ENCODE assay signal across 8 mouse cellular contexts in the genomic region with DNA sequence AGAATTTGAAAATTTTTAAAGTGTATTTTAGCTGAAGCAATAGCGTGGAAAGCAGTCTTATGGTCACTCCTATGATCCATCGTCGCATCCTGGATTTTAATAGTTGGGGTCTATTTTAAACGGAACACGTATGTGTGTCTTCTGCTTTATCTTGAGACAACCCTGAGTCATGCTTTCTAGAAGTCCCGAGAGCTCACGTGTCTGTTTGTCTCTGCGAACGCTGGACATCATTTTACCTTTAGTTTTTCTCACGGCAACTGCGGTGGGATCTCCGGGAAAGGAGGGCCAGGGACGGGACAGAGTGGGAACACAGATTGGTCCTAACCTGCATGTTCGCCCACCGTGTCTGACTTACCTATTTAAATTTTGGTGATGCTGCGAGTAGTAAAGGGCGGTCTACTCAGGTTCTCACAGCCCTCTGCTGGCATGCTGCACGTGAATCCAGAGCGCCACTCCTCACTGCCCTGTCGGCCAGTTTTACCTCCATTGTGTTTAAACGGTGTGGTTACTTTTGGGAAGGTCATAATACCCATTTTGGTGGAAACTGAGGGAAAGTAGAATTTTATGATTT. TPM values are rescaled to one million over a fixed set of nuclear protein-coding genes. Genes with fewer than 3 reads are reported as not detected.
DNase-seq lines count a peak whose midpoint lies in the region; ATAC-seq and TF ChIP-seq lines count a peak whose summit lies in the region.

No protein-coding gene starts in this region.

- H3K9ac ChIP-seq in forebrain, embryonic 12.5 days = no peak overlapping the region; the same call in 1 of the 2 replicates
- H3K9ac ChIP-seq in kidney, postnatal 0 days (ENCODE audit: low read depth, low read length) = peak overlapping the region; percentile 91
- H3K9ac ChIP-seq in midbrain, embryonic 16.5 days (ENCODE audit: low read depth, low read length) = peak overlapping the region; percentile 81

- WGBS in forebrain, embryonic 12.5 days = 11% methylated on average over 21 of the region's 21 CpGs
- WGBS in kidney, postnatal 0 days = 21% methylated on average over 21 of the region's 21 CpGs
- 20% methylated on average over 21 of the region's 21 CpGs for WGBS in midbrain, embryonic 16.5 days

- no peak for TF ChIP-seq CTCF in kidney, postnatal 0 days (IDR thresholded peaks at IDR 0.05; ENCODE audit: low read depth)

- peaks cover 33% of the 10 kb centered on the region for H3K4me1 ChIP-seq in forebrain, embryonic 12.5 days
- peaks cover 9% of the 10 kb centered on the region; the same call in 1 of the 2 replicates for H3K4me1 ChIP-seq in kidney, postnatal 0 days (replicated peaks; ENCODE audit: insufficient read depth, low read length)
- peaks cover 30% of the 10 kb centered on the region for H3K4me1 ChIP-seq in midbrain, embryonic 16.5 days (ENCODE audit: control insufficient read depth, insufficient read depth, low read length)

- no peak for ATAC-seq in forebrain, embryonic 12.5 days (ENCODE audit: low FRiP score)
- no peak for ATAC-seq in kidney, postnatal 0 days (replicated peaks; ENCODE audit: low FRiP score, low read depth)
- ATAC-seq in midbrain, embryonic 16.5 days = no peak

- no peak overlapping the region for H3K27ac ChIP-seq in forebrain, embryonic 12.5 days
- H3K27ac ChIP-seq in kidney, postnatal 0 days = peak overlapping the region; percentile 68
- no peak overlapping the region for H3K27ac ChIP-seq in midbrain, embryonic 16.5 days (ENCODE audit: low read length)

- H3K27me3 ChIP-seq in forebrain, embryonic 12.5 days = peaks cover 20% of the 10 kb centered on the region
- H3K27me3 ChIP-seq in kidney, postnatal 0 days (ENCODE audit: insufficient read depth, low read length) = no peaks in the 10 kb centered on the region
- no peaks in the 10 kb centered on the region for H3K27me3 ChIP-seq in midbrain, embryonic 16.5 days (ENCODE audit: control insufficient read depth, insufficient read depth, low read depth, low read length)

- peak; percentile 11 for DNase-seq in adrenal gland, adult 2 months
- no peak for DNase-seq in adrenal gland, adult 8-10 months
- peak; percentile 33 for DNase-seq in MN1 (ENCODE audit: low spot score)
- peak; percentile 31 for DNase-seq in kidney, postnatal 0 days (ENCODE audit: low spot score)
- DNase-seq in frontal cortex, postnatal 36 days (ENCODE audit: low spot score in 2 of 2) = no peak
- DNase-seq in gastrocnemius, postnatal 14 days = no peak

- no peaks in the 10 kb centered on the region for H3K36me3 ChIP-seq in forebrain, embryonic 12.5 days (replicated peaks)
- no peaks in the 10 kb centered on the region for H3K36me3 ChIP-seq in kidney, postnatal 0 days (ENCODE audit: insufficient read depth, low read length)
- H3K36me3 ChIP-seq in midbrain, embryonic 16.5 days (ENCODE audit: control insufficient read depth, insufficient read depth, low read length) = no peaks in the 10 kb centered on the region

- H3K9me3 ChIP-seq in forebrain, embryonic 12.5 days = no peaks in the 10 kb centered on the region
- H3K9me3 ChIP-seq in kidney, postnatal 0 days (replicated peaks; ENCODE audit: low read length) = no peaks in the 10 kb centered on the region
- no peaks in the 10 kb centered on the region for H3K9me3 ChIP-seq in midbrain, embryonic 16.5 days (replicated peaks; ENCODE audit: control insufficient read depth, low read length, poor library complexity, severe bottlenecking)

- intact Hi-C loops in gastrocnemius, postnatal 14 days (cut with DNase I; ENCODE audit: low total_unique reads) = no loop called here

- H3K4me2 ChIP-seq in forebrain, embryonic 12.5 days = peak overlapping the region; percentile 80
- peak overlapping the region; percentile 90 for H3K4me2 ChIP-seq in kidney, postnatal 0 days (ENCODE audit: low read length)
- H3K4me2 ChIP-seq in midbrain, embryonic 16.5 days (ENCODE audit: low read length) = peak overlapping the region; percentile 76

- H3K4me3 ChIP-seq in forebrain, embryonic 12.5 days (replicated peaks) = peak overlapping the region; percentile 65
- peak overlapping the region; percentile 80; the same call in 1 of the 2 replicates for H3K4me3 ChIP-seq in kidney, postnatal 0 days (replicated peaks; ENCODE audit: low read depth, low read length)
- peak overlapping the region; percentile 77 for H3K4me3 ChIP-seq in midbrain, embryonic 16.5 days (ENCODE audit: low read depth, low read length)

RNA-seq across cellular contexts. Expression of a gene that starts 1.4 kb away (rescaled TPM):
- 10 to 100 TPM; 14.3 to 16.3 TPM for total RNA-seq in adrenal gland, adult 2 months (2021)
- 3.6 and 4.0 TPM in 2 replicates for polyA plus RNA-seq in adrenal gland, adult 2 months (2012; rRNA removed)
- 10 to 100 TPM; 15.1 to 22.2 (median 18.1) TPM for total RNA-seq in adrenal gland, adult 8-10 months (2022)
- 6.7 and 14.8 TPM in 2 replicates for polyA plus RNA-seq in forebrain, embryonic 12.5 days (2016; fragmentation: Nextera tagmentation; extraction: Ambion mirVana)
- polyA plus RNA-seq in kidney, postnatal 0 days (2015; fragmentation: Nextera tagmentation; extraction: Ambion mirVana) = 30.2 and 34.1 TPM in 2 replicates
- polyA plus RNA-seq in midbrain, embryonic 16.5 days (2015; fragmentation: Nextera tagmentation; extraction: Ambion mirVana) = 7.2 and 9.5 TPM in 2 replicates
- 1 to 10 TPM; 6.6 to 7.4 TPM for total RNA-seq in gastrocnemius, postnatal 14 days (2021)

RNA-seq across cellular contexts. Expression of a gene that starts 42.5 kb away (rescaled TPM):
- 100 to 1,000 TPM; 325 to 340 TPM for total RNA-seq in adrenal gland, adult 2 months (2021)
- 44.5 and 51.2 TPM in 2 replicates for polyA plus RNA-seq in adrenal gland, adult 2 months (2012; rRNA removed)
- total RNA-seq in adrenal gland, adult 8-10 months (2022) = 100 to 1,000 TPM; 184 to 265 (median 230) TPM
- polyA plus RNA-seq in forebrain, embryonic 12.5 days (2016; fragmentation: Nextera tagmentation; extraction: Ambion mirVana) = 199 and 211 TPM in 2 replicates
- polyA plus RNA-seq in kidney, postnatal 0 days (2015; fragmentation: Nextera tagmentation; extraction: Ambion mirVana) = 318 and 322 TPM in 2 replicates
- 255 and 256 TPM in 2 replicates for polyA plus RNA-seq in midbrain, embryonic 16.5 days (2015; fragmentation: Nextera tagmentation; extraction: Ambion mirVana)
- 100 to 1,000 TPM; 335 to 409 TPM for total RNA-seq in gastrocnemius, postnatal 14 days (2021)

RNA-seq across cellular contexts. Expression of a gene that starts 43.9 kb away (rescaled TPM):
- under 1 TPM in 1 of 2 experiments, not detected in 1; 0.78 TPM for total RNA-seq in adrenal gland, adult 2 months (2021)
- 0.46 and 1.9 TPM in 2 replicates for polyA plus RNA-seq in adrenal gland, adult 2 months (2012; rRNA removed)
- under 1 TPM in 3 of 4 experiments, not detected in 1; 0.21 to 0.46 (median 0.26) TPM for total RNA-seq in adrenal gland, adult 8-10 months (2022)
- 0.21 TPM in 1 of 2 replicates, not detected in the other for polyA plus RNA-seq in forebrain, embryonic 12.5 days (2016; fragmentation: Nextera tagmentation; extraction: Ambion mirVana)
- polyA plus RNA-seq in kidney, postnatal 0 days (2015; fragmentation: Nextera tagmentation; extraction: Ambion mirVana) = 6.2 and 7.1 TPM in 2 replicates
- polyA plus RNA-seq in midbrain, embryonic 16.5 days (2015; fragmentation: Nextera tagmentation; extraction: Ambion mirVana) = not detected in 2 replicates
- total RNA-seq in gastrocnemius, postnatal 14 days (2021) = under 1 TPM in 1 of 2 experiments, not detected in 1; 0.08 TPM

Comparison
In these comparisons a context has a peak if more than half of its experiments do, and no peak if none do; other contexts are left out.
1. DNase-seq: peak in adrenal gland, adult 2 months (single experiment), MN1 (single experiment) and kidney, postnatal 0 days (single experiment); none in adrenal gland, adult 8-10 months (single experiment), frontal cortex, postnatal 36 days (0 of 2) and gastrocnemius, postnatal 14 days (single experiment).
2. Peak in every context shown above with its lines, with median percentiles within 50 percentile points of each other: H3K4me2 ChIP-seq and H3K4me3 ChIP-seq.